Mouse (Mus musculus) heart, postnatal 0 days (tissue): Measurements from ENCODE around the gene Dbil5.

ENCODE experiments used
- CTCF ChIP-seq: IDR thresholded peaks from 2 replicates; pipeline ENCODE4 v1.5.1; 2016; ENCODE audit warnings: antibody characterized with exemption, control low read depth, low read depth
- EP300 ChIP-seq: IDR thresholded peaks from 2 replicates; pipeline ENCODE4 v1.6.1; 2016; ENCODE audit warnings: antibody characterized with exemption, low read depth

DNA sequence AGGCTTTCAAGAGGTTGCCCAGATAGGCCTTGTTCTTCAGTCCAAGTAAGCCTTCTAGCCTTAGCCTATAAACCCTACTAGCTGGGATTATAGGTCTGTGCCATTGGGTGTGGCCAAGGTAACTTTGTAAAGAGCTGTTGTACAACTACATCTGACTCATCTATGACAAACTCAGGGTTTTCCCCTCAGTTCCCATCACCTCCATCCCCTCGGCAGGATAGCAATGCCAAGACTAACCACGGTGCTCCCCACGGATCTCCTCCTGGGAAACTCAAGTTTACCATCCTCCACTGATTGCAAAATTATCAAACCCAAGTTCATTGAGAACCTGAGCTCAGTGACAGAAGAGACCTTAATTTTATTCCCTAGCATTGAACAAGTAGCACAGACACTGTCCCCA is 18.7 kb downstream of the Dbil5 start:
- TF ChIP-seq EP300 (no peak), CTCF (no peak)
